Mouse (Mus musculus) NIH3T3 (cell line): ENCODE measurements around the gene Ppm1l.

Source experiments
- DNase-seq: peaks from one replicate; pipeline ENCODE4 v3.0.0-alpha.2; 2012; ENCODE audit warnings: low read depth

The Ppm1l gene

DNA sequence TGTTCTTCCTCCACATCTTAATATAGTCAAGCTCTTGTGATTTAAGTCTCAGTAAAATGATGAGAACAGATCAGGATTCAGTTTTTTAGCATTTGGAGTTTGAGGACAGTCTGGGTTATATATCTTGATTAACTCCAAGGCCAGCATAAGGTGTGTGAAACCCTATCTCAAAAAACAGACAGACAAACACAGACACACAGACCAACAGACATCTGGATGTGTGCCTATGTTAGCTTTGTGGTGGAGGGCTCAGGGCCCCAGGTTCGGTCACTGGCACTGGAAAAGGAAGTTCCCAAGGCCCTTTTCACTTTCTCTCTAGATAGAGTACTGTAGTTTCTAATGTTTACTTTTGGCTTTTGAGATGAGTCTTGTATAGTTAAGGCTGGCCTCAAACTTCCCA lies 23.8 kb downstream of the Ppm1l start:
- DNase-seq, result no peak

- DNase-seq, result no peak
Observed at GRCm38 (mm10) chr3:69340971-69341370, 24.3 kb downstream of the Ppm1l start.

DNA sequence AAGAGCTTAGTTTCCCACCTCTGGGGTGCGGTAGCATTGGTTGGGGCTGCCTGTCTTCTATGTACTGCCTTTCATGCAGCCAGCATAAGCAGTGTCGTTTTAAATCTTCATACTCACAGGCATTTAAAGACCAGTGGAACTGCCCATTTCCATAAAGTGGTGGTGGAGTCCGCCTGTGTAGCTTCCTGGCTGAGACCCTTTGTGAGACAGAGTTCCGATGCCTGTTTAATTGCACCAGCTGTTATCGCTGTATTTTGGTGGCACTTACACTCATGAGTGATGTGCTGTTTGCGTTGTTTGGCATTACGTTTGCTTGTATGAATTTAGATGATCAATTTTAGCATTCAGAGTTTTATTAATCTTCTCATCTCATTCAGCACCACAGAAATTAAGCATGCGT lies 24.9 kb downstream of the Ppm1l start:
- no peak for DNase-seq

DNA sequence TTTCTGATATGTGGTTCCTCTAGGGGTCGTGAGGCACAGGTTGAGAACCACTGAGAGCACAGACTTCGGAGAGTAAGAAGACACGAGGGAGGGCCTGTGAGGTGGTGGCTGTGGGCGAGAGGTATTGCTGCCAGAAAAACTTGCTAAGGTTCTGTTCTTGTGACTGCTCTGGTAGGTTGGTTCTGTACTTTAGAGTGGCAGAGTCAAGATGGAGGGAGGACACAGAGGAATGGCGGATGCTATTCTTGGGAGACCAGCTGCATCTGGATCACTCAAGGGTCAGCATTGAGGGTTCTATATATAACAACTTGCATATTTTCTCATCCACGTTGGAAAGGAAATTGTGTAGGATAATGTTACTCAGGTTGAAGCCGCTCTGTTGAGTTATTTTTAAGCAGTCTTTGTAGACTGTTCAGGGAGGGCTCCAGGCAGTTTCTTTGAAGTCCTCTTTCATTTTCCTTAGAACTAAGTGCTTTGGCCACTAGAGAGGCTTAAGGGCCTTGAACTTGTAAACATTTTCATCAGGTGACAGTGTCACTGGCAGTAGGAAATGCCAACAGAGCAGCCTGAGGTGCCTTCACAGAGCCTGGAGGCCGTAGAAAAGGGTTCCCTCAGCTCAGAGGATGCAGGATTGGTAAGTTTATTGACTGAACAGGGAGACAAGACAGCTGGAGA lies 25.7 kb downstream of the Ppm1l start:
- DNase-seq, result no peak

DNA sequence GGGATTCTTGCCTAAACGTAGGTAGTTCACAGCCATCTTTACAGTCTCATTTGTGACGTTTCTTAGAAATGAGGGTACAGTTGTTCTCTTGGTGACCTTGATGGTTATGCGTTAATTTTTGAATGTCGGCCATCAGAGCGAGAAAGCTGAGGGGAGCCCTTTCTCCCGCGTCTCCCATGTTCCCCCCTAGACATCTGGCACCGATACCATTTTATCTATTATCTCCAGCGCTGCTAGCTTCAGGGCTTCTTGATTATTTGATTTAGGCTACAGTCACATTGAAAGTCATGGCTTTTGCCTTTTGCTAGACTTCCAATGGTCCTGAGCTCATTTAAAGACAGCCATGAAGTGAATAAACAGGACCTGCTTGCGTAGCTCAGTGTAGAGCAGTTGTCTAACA lies 26.5 kb downstream of the Ppm1l start:
- no peak for DNase-seq

- no peak for DNase-seq
Observed at GRCm38 (mm10) chr3:69346514-69346913, 29.9 kb downstream of the Ppm1l start.

DNA sequence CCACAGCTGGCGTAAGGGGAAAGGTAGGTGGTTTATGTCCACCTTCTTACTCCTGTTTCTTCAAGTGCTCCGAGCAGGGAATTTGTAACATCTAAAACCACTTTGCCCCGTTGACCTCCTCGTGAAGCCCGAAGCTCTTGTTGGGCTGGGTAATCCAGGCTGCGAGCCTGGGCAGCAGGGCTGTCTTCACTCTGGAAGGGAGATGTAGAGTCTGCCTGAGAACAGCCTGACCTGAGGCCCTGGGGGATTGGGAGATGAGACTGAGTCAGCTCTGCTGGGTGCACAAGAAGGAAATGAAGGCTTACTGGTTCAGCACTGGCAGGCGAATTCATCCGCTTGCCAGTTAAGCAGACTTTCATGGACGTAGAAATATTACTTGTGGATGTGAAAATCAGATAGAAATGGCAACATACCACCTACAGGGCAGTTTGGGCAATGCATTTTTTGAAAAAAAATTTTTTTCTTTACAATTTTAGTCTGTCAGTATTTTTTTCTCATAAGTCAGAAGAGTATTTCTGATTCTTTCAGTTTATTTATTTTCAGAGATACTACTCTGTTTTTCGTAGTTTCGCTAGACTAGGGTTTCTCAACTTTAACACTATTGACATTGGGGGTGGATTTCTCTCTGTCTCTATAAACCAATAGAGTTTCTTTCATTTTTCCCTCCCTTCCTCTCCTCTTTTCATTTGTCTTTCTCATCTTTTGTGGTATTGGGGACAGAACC lies 31.7 kb downstream of the Ppm1l start:
- DNase-seq, result peak; percentile 55

- DNase-seq, result no peak
Observed at GRCm38 (mm10) chr3:69348921-69349237, 32.2 kb downstream of the Ppm1l start.

DNA sequence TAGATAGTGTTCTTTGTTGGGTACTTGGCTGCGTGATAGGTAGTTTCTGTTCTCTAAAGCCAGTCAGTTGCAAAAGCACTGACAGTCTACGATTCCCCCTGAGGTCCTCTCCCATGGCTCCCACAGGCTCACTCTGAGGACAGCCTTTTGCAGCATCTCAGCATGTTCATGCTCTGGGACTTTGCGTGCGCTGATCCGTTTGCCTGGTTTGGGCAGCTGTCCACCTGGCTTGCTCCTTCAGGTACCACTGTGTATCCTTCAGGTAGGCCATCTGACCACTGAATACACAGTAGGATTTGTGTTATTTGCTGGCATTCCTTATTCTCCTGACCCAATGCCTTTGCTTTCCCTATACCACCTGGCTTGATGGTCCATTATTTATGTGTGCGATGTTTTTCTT lies 33.3 kb downstream of the Ppm1l start:
- DNase-seq, result no peak

DNA sequence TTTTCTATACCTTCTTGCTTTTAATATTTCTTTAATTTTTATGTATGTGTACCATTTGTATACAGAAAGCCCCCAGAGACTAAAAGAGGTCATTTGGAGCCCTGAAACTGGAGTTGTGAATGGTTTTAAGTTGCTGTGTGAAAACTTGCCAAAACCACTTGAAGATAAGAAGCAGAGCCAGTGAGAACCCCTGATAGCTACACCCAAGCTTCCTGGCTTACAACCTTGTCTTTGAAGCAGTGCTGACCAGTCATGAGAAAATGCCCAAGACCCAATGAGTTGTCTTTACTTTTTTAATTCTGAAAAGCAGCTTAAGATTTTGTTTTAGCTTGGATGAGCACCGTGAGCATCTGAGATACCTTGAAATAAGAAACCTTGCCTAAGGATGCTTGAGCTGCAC lies 35.5 kb downstream of the Ppm1l start:
- DNase-seq, result peak; percentile 26

DNA sequence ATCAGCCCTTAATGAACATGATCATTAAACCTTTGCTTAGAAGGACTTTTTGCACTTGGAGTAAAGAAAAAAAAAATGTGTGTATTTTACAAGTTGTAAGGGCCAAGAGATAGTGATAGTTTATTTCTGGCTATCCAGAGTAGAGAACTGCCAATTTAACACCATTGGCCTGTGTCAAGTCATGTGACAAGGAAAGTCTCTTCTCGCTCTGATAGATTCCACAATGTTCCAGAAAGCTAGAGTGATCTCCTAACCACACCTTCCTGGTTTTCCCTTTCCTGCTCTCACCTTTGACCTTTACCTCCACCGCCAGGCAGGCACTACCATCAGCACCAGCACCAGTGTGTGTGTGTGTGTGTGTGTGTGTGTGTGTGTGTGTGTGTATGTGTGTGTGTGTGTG lies 38.0 kb downstream of the Ppm1l start:
- DNase-seq, result no peak

DNA sequence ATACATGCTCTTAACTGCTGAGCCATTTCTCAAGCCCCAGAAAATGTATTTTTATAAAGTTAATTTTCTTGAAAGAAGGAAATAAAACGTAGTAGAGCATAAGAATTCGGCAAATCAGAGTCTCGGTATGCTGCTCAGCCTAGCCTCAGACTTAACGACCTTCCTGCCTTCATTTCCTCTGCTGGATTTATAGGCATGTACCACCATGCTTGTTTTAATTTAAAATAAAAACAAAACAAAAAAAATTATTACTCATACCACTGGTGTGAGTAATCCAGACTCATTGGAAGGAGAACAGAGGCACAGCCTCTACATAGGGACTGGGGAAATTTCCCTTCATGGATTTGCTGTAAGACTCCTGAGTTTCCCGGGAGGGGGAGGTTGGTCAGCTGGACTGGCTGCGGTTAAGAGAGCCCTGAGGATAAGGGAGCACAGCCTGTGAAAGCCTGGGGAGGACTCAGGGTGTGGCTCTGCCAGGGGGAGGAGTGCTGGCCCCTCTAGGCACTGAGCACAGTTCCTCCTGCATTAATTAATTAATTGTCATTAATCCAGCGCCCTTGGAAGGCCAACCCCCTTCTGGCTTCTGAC lies 39.5 kb downstream of the Ppm1l start:
- DNase-seq, result peak; percentile 73

DNA sequence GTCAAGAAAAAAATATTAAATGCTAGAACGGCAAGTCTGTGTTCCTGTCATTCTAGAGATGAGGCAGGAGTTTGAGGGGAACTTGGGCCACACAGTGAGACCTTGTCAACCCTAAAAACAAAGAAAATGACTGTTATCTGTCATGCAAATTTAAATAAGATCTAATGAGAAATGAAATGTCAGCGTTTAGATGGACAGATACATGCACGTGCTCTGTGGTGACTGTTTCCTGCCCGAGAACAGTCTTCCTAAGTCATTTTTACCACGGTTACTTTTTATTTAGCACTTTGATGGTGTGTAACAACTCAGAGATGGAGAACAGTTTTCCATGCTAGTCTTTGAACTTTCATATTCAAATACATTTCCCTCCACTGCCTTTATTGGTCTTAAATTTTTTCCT lies 40.1 kb downstream of the Ppm1l start:
- DNase-seq, result no peak

- DNase-seq, result no peak
Observed at GRCm38 (mm10) chr3:69357897-69358619, 41.4 kb downstream of the Ppm1l start.

DNA sequence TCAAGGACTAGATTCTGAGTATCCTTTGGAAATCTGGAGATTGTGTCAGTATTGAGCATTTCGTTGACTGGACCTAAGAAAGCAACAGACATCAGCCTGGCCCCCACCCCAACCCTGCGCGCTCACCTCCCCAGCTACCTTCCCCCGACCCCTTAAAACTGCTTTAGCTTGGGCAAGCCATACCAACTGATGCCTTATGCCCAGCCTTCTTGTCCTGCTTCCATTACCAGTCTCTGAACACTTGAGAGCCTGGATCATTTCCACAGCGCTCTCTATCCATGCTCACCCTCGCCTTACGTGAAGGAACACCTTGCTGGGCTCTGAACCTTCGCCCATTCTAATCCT lies 41.9 kb downstream of the Ppm1l start:
- no peak for DNase-seq

- DNase-seq, result no peak
Observed at GRCm38 (mm10) chr3:69360263-69360895, 43.7 kb downstream of the Ppm1l start.

DNA sequence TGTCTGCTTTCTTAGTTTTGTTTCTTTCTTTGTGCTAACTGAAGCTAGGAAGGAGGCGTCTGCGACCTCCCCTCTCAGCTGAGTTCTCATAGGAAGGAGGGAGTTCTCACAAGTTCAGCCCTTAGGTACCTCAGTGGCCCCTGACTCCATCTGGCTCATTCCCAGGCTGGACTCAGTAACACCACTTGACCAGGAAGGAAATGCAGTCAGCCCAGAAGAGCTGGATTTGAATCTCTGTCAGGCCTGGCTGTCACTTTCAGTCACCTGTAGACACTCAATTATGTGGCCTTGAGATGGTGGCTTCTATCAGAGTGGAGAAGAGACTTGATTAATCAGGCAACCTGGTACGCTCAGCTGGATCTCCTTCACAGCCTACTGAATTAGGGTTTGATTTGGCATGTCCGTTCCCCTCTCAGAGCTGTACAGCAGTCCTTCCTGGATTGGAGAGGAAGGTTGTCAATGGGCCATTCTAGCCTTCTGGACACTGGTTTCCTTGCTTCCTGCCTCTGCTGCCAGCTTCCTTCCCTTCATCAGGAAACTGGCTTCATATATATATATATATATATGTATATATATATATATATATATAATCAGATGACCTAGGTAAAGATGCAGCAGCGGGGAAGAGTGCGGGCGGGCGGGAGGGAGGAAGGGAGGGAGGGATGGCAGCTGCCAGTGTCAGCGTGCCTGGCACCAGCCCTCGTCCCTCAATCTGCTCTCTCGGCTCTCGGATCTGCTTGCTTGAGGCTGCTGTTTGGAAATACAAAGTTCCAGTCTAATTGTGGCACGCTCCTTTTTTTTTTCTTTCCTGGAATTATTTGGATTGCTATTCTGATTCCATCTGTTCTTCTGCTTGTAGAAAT lies 45.1 kb downstream of the Ppm1l start:
- no peak for DNase-seq

- no peak for DNase-seq
Observed at GRCm38 (mm10) chr3:69362350-69362790, 45.7 kb downstream of the Ppm1l start.

DNA sequence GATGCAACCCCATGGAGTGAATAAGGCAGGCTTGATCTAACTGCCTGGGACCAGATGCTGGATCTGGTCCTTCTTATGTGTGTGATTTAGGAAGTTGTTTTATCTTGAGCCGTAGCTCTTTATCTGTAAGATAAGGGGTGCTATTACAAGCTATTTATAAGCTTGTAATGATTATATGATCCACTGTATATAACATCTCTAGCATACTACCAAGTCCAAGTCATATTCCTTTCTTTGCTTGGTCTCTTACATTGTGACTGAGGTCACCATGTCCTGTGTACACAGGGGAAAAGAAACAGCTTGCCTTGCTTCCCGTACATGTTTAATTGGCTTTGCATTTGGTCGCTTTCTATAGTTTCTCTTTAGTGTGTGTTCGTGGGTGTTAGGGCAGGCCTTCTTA lies 46.2 kb downstream of the Ppm1l start:
- no peak for DNase-seq

DNA sequence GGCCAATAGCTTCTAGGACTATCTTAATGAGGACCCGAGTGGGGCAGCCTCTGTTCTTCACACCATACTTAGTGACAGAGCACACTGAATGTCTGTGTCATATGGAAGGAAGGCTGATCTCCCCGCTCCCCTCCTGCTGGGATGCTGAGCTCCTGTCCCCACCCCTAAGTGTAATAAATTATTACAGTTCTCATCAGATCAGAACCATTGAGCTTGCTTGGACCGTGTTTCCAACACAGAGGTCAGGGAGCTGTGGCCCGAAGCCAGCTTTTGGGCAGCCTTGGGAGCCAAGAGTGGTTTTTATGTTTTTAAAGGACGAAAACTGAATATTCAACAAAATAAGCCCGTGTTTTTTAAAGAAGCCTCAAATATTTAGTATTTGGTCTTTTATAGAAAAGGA lies 47.5 kb downstream of the Ppm1l start:
- DNase-seq, result peak; percentile 37

- DNase-seq, result no peak
Observed at GRCm38 (mm10) chr3:69367916-69368315, 51.3 kb downstream of the Ppm1l start.

DNA sequence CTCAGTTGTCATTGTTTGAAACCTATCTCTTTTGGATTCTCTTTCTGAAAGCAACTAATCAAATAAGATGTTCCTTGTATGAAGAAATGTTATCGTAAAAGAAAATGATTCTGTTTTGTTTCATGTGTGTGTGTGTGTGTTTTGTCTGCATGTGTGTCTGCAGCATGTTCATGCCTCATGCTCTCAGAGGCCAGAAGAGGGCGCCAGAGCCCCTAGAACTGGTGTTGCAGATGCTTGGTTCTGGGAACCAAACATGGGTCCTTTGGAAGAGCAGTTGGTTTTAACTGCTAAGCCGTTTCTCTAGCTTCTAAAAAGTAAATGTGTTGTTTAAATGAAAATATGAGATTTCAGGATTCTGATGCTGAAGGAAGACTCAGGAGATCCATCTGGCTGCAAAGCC lies 56.1 kb downstream of the Ppm1l start:
- peak; percentile 18 for DNase-seq
